Comparison of ENCODE assay signal across 9 mouse cellular contexts in the genomic region with DNA sequence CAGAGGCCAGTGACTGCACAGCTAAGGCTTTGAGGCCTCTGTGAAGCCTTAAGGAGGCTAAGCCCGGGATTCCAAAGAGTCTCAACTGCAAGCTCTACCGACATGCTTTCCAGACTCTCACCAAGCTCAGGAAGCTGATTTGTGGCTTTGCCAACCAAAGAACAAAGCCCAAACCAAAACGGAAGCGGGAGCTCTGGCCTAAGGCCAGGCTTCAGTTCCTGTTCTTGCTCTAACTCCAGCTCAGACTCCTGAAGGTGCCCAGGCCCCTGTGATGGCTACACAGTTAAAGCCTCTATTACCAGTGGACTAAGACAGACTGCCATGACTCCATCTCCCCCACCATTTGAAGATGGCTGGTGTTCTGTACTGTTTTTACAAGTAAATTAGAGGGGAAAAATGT. TPM values are rescaled to one million over a fixed set of nuclear protein-coding genes. Genes with fewer than 3 reads are reported as not detected.
DNase-seq lines count a peak whose midpoint lies in the region; ATAC-seq lines count a peak whose summit lies in the region.
"Had no signal": no experiment of that assay in that cellular context is flagged by ENCODE, and none has a peak within 500 bp of the region (broad histone marks: within the 10 kb centered on the region; RNA-seq: fewer than 3 reads in every experiment).

No protein-coding gene starts in this region.

- no peak overlapping the region for H3K4me3 ChIP-seq in hindbrain, embryonic 11.5 days (ENCODE audit: low read depth, low read length)
- H3K4me3 ChIP-seq: left cerebral cortex, adult 2 months had no signal

- ATAC-seq in monocyte, adult 5-6 weeks (replicated peaks; ENCODE audit: insufficient number of reproducible peaks, low FRiP score, low TSS enrichment, poor library complexity, severe bottlenecking): peak; percentile 25; the same call in 1 of the 2 replicates
- ATAC-seq in hindbrain, embryonic 11.5 days (ENCODE audit: low FRiP score): no peak

- H3K9ac ChIP-seq in hindbrain, embryonic 11.5 days (ENCODE audit: low read depth, low read length): no peak overlapping the region

- H3K4me2 ChIP-seq in hindbrain, embryonic 11.5 days (replicated peaks; ENCODE audit: low read depth, low read length): no peak overlapping the region

- peak; percentile 52 for DNase-seq in layer of hippocampus, adult 11-12 months (ENCODE audit: low spot score)
- DNase-seq in layer of hippocampus, adult 9-10 months (ENCODE audit: low spot score): no peak
- DNase-seq in MN1 (ENCODE audit: low spot score): peak; percentile 32
- peak; percentile 76 to 79 for DNase-seq in heart, adult 9 months (ENCODE audit: low spot score in 2 of 2)
- peak; percentile 77 to 82 for DNase-seq in kidney, postnatal 25 days
- no peak for DNase-seq in hindbrain, embryonic 11.5 days (ENCODE audit: low spot score)
- DNase-seq in adipocyte (ENCODE audit: low spot score): no peak

- no peak overlapping the region for H3K27ac ChIP-seq in hindbrain, embryonic 11.5 days (ENCODE audit: low read depth, low read length)
- H3K27ac ChIP-seq: left cerebral cortex, adult 2 months had no signal

- WGBS in hindbrain, embryonic 11.5 days: 73% methylated on average over 4 of the region's 4 CpGs

- H3K36me3 ChIP-seq in hindbrain, embryonic 11.5 days (ENCODE audit: control insufficient read depth, insufficient read depth, low read length): no peaks in the 10 kb centered on the region

- no peaks in the 10 kb centered on the region for H3K4me1 ChIP-seq in hindbrain, embryonic 11.5 days (replicated peaks; ENCODE audit: control insufficient read depth, insufficient read depth, low read length)

- H3K27me3 ChIP-seq in hindbrain, embryonic 11.5 days (ENCODE audit: control insufficient read depth, insufficient read depth, low read length): no peaks in the 10 kb centered on the region

- no peaks in the 10 kb centered on the region for H3K9me3 ChIP-seq in hindbrain, embryonic 11.5 days (ENCODE audit: control insufficient read depth, low read length)

RNA-seq across cellular contexts. Expression of a gene that starts 19.2 kb away (rescaled TPM):
- 66.8 to 91.7 TPM (median 77.6 TPM) in 3 replicates for total RNA-seq in monocyte, adult 5-6 weeks (2017)
- polyA plus RNA-seq in hindbrain, embryonic 11.5 days (2014; fragmentation: Nextera tagmentation; extraction: Ambion mirVana): 272 and 290 TPM in 2 replicates

RNA-seq across cellular contexts. Expression of a gene that starts 20.0 kb away (rescaled TPM):
- total RNA-seq in monocyte, adult 5-6 weeks (2017): 113 to 127 TPM (median 126 TPM) in 3 replicates
- 273 and 288 TPM in 2 replicates for polyA plus RNA-seq in hindbrain, embryonic 11.5 days (2014; fragmentation: Nextera tagmentation; extraction: Ambion mirVana)

Comparison
In these comparisons a context has a peak if more than half of its experiments do, and no peak if none do; other contexts are left out.
1. DNase-seq: peak in layer of hippocampus, adult 11-12 months (single experiment), MN1 (single experiment), heart, adult 9 months (2 of 2) and kidney, postnatal 25 days (2 of 2); none in layer of hippocampus, adult 9-10 months (single experiment), hindbrain, embryonic 11.5 days (single experiment) and adipocyte (single experiment).